Mouse (Mus musculus): ENCODE measurements around the gene Mpdu1. TPM values are rescaled to one million over a fixed set of nuclear protein-coding genes. Genes with fewer than 3 reads are reported as not detected.

Mpdu1 gene
- total RNA-seq, 2 experiments from 2014 or later, result 11.8 to 12.1 TPM

DNA sequence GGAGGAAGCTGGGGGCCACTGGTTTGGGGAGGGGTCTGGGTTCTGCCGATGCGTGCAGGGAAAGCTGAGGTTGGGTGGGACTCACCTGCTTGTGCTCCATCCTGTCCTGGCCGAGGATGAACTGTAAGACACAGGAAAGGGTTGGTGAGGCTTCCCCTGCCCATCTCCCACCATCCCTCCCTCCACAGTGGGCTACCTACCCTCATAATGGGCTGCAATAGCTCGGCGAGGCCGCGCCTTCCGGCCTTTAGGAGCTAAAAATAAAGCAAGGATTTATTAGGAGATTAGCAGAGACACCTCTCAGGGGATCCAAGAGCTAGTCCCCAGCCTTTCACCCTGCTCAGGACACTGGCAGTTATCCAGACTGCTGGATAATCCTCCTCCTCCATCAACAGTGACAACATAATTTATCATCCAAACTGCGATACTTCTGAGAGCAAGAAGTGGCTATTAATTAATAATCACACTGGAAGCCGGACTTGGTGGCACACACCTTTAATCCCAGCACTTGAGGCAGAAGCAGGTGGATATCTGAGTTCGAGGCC is 31.1 kb upstream of the Mpdu1 start:
- intact Hi-C loops (cut with DNase I; ENCODE audit: low total_unique reads), result loop anchor here (5.0 kb wide), 1 partner anchor 59 kb away; no protein-coding TSS in a partner anchor
- no peak for DNase-seq

DNA sequence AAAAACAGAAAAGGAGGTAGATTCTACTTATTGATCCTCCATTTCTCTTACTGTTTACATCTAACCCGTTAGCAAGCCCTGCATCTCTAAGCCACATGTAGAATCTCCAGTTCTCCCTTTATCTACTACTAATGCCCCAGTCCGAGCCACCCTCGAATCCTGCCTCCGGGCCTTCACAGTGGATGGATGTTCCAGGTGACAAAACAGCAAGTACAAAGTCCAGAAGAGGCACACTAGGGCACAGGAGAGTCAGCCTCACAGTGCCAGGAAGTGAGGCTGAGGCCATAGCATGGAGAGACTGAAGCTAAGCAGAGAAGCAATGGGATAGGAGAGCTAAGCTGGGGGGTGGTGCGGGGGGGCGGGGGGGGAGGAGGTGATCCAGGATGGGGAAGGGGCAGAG is 30.4 kb upstream of the Mpdu1 start:
- intact Hi-C loops (cut with DNase I; ENCODE audit: low total_unique reads), result loop anchor here (5.0 kb wide), 1 partner anchor 59 kb away; no protein-coding TSS in a partner anchor
- DNase-seq, result no peak

DNA sequence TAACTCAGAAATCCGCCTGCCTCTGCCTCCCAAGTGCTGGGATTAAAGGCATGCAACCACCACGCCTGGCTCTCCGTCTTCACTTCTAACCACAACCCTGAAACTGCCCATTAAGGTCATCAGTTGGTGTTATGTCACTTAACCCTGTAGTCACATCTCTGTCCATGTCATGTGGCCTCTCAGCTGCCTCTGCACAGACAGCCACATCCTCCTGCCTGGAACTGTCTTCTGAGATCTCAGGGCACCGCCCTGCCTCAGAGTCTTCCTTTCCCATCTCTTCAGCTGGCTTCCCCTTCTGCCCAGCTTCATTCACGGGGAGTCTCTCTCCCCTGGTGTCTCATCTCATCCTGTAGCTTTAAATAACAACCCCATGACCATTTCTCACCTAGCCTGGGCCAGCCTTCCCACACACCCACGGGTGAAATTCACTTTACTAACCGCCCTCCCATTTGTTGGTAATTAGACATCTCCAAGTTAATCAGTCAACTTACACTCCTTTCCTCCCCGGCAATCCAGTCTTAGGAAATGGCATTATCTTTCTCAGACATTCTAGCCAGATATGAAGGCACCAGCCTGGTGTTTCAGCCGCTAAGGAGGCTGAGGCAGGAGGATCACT is 29.9 kb upstream of the Mpdu1 start:
- no peak for DNase-seq
- intact Hi-C loops (cut with DNase I; ENCODE audit: low total_unique reads), result loop anchor here (5.0 kb wide), 1 partner anchor 60 kb away; no protein-coding TSS in a partner anchor

DNA sequence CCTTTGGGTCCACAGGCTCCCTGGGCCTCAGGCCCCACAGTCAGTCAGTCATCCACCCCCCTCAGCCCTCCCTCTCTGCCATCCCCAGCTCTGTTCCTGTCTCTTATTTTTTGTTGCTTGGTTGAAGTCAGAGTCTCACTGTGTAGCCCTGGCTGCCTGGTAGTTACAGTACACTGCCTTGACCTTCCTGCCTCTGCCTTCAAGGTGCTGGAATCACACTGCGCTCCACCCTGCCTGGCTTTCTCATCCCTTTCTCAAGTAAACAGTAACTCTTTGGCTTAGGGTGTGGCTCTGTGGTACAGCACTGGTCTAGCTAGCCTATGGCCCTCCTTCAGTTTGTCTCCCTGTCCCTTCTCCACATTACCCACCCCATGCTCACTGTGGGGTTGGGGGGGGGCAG is 27.4 kb upstream of the Mpdu1 start:
- intact Hi-C loops (cut with DNase I; ENCODE audit: low total_unique reads), result loop anchor here (5.0 kb wide), 1 partner anchor 62 kb away; no protein-coding TSS in a partner anchor
- no peak for DNase-seq

DNA sequence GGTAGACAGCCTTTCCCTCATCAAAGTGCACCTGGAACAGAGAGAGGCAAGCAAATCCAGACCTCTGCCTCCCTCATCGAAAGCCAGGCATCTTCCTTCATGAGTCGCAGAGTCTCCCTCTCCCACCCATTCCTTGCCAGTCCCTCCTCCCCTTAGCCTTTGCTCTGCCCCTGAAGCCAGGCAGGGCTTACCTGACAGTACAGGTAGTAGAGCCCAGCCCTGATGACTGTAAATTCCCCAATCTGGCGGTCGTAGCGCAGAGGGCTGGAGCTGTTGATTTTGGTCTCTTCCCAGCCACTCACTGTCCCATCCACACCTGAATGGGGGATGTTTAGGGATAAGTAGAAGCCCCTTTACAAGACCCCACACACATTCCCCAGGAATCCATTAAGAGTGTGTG is 24.6 kb upstream of the Mpdu1 start:
- intact Hi-C loops (cut with DNase I; ENCODE audit: low total_unique reads), result no loop called here

DNA sequence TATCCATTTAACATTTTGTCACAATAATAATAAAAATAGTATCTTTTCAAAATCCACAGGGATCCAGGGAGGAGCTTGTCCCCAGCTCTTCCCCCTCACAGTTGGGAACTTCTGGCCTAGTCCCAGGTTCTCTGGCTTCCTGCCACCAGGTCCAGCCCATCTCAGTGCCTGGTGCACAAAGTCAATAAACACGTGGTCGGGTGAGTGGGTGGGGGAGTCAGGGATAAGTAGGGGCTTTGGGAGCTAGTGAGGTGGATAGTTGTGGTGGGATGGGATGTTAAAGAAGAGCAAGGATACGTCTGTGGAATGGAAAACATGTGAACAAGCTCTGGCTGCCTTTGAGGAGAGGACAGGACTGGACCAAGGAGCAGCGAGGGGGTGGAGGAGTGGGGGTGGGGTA is 23.9 kb upstream of the Mpdu1 start:
- intact Hi-C loops (cut with DNase I; ENCODE audit: low total_unique reads), result no loop called here
- DNase-seq, result peak; percentile 91

More for the DNA sequence above, 24.6 kb upstream of the Mpdu1 start:
- DNase-seq, result no peak

DNA sequence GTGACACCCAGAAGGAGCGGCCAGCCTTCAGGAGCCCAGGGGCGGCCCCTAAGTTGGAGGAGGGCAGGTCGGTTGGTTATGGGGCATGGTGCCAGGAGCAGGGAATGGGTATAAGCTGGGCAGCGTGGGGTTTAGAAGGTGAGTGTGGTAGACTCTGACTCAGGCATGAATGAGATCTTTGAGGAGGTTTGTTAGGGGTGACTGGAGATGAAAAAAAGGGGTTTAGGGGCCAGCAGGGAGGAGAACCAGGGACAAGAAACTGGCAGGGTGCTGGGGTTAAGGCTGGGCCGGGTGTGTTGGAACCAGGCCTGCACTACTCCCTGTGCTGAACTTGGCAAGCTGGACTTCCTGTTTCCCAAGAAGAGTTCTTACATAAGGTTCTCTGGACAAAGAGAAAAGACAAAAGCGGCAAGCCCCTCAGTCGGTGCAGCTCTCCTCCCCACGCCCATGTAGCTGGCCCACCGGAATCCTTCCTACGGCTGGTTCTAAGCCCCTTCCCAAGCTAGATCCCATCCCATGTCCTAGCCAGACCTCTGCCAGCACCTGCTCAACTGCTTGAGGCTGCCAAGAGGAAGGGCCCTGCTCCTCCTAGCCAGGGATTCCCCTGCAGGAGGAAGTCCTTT is 23.2 kb upstream of the Mpdu1 start, which contains the start of gene Tnfsf13:
Gene Tnfsf13, minus strand, starts transcription at position 259 of the 623 bp plus-strand sequence.
- peak; percentile 81 for DNase-seq
- intact Hi-C loops (cut with DNase I; ENCODE audit: low total_unique reads), result no loop called here

DNA sequence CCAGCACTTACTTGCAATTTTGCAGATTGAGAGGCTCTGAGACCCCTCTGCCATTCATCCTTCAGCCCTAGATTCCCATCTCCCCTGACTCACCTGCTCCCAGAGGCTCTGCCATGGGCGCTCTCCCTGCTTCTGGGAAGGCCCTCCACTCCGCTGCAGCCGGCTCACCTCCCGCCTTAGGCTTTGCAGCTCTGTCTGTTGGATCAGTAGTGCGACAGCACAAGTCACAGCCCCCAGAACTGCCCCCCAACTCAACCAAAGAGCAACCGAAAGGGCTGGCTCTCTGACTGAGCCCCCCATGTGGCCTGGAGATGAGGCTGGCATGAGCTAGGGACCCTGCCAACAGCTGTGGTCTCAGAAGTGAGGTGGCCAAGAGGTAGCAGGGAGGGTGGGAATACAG is 22.5 kb upstream of the Mpdu1 start:
- intact Hi-C loops (cut with DNase I; ENCODE audit: low total_unique reads), result no loop called here
- peak; percentile 25 for DNase-seq

DNA sequence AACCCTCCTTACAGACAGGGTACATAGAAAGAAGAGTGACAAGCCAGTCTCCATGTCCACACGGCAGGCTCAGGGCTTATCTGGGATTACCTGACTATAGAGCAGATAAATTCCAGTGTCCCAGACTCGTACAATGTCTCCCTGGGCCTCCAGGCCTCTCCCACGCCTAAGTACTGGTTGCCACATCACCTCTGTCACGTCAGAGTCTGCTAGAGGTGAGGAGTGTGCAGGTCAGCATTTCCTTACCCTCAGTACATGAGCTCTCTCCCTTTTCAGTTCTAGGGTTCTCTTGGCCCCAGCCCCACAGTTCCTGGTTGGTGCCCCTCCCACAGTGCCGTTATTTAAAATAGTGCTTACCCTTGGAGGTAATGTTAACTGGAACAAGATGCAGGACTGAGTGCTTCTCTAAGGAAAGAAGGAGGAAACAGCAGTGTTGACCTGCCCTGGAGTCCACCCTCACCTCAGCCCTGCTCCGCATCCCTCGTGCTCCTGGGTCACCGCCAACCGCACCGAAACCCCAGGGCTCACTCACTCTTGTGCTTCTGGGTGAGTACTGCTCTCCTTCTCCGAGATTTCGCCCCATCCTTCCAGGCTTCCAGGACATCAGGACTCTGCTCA is 21.8 kb upstream of the Mpdu1 start:
- no peak for DNase-seq
- intact Hi-C loops (cut with DNase I; ENCODE audit: low total_unique reads), result no loop called here

DNA sequence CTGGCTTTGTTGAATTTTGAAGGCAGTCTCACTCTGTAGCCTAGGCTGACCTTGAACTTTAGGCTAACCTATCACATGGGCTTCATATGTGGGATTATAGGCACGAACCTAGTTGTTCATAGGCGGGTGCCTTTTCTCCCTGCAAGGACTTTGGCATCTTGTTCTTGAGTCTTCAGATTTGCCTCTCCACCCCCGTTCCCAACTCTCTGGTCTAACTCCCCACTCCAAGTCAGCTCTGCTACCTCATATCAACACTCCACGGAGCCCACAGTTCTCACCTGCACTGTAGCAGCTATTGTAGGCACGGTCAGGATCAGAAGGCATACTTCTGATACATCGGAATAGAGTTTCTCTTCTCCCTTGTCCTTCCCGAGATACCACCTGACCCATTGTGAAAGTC is 21.1 kb upstream of the Mpdu1 start:
- no peak for DNase-seq
- intact Hi-C loops (cut with DNase I; ENCODE audit: low total_unique reads), result no loop called here

DNA sequence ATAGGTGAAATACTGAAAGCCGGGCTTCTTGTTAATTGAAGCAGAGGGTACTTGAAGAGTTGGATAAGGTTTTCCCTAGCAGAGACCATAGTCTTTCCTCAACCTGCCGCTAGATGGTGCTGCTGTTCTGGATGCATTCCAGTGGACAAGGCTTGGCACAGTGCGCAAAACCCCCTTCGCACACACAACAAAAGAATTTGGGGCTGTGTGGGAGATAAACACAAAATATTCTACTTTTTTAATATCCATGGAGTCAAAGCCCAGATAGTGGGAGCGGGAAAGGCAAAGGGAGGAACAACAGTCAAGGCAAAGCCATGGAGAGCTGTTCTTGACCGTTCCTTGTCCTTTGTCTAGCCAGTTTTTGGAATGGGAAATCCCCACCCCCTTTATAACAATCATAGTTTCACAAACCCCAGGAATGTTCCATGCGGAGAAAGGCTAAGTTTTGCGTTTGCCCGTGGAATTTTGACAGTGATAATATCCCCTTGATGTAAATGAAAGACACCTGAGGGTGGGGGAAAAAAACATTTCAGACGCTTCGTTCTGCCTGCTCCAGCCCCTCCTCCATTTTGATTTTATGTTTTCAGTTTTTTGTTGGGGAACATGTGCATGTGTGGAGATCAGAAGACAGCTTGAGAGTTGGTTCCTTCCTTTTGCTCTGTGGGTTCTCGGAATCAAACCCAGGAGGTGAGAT is 20.5 kb upstream of the Mpdu1 start:
- intact Hi-C loops (cut with DNase I; ENCODE audit: low total_unique reads), result no loop called here

DNA sequence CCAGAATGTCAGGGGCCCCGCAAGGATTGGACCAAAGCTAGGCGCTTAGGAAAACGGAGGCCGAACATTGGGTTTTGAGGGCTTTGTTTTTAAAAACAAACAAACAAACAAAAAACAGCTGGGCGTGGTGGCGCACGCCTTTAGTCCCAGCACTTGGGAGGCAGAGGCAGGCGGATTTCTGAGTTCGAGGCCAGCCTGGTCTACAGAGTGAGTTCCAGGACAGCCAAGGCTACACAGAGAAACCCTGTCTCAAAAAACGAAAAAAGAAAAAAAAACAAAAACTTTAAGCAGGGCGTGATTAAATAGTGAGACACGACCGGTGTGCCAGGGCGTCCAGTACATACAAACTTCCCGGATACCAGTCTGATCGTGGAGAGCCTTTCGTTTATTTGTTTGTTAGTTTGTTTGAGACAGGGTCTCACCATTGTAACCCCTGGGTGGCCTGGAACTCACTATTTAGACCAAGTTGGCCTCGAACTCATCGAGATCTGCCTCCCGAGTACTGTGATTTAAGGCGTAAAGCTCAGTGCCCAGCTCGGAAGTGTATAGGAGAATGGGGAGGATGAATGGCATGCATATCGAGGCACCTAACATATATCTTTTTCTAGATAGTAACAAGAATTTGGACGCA is 19.9 kb upstream of the Mpdu1 start:
- no peak for DNase-seq
- intact Hi-C loops (cut with DNase I; ENCODE audit: low total_unique reads), result no loop called here

More for the DNA sequence above, 20.5 kb upstream of the Mpdu1 start:
- DNase-seq, result peak; percentile 84

DNA sequence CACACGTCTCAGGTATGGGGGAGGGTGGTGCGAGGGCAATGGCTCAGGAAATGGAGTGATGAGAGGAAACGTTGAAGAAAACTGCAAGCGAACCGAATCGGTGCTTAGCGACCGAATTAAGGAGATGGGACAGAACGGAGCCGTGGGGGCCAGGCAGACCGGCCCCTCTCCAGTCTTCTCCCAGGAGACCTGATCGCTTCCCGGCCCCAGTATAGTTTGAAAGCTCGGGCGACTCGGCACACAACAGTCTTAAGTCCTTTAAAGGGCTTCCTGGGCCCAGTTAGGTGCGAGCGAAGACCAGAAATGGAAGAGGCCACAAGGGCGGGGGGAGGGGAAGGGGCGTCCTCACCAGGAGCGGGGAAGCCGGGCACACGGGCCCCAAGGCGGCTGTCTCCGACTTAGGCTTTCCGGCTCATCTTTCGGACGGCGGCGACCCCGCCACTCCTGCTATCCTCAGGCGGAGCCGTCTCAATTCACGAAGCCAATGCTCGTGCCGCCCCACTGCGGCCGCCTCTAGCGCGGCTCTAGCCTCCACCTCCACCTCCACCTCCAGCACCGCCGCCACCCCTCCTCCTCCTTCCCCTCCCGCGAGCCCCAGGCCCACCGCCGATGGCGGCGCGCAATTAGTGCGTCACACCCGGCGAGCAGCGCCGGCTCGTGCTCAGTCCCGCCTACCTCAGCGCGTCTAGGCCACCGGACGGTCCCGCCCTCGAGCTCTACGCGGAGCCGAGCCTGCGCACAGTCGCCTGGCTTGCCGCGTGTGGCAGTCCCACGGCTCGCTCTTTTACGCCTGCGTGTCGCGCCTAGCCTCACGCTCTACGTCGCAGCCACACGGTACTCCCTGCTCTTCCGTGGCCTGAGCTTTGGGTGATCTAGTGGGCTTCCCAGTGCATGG is 19.1 kb upstream of the Mpdu1 start, which contains the start of gene Senp3:
Gene Senp3, minus strand, starts transcription at position 771 of the 895 bp plus-strand sequence.
- peak; percentile 98 for DNase-seq
- intact Hi-C loops (cut with DNase I; ENCODE audit: low total_unique reads), result no loop called here

DNA sequence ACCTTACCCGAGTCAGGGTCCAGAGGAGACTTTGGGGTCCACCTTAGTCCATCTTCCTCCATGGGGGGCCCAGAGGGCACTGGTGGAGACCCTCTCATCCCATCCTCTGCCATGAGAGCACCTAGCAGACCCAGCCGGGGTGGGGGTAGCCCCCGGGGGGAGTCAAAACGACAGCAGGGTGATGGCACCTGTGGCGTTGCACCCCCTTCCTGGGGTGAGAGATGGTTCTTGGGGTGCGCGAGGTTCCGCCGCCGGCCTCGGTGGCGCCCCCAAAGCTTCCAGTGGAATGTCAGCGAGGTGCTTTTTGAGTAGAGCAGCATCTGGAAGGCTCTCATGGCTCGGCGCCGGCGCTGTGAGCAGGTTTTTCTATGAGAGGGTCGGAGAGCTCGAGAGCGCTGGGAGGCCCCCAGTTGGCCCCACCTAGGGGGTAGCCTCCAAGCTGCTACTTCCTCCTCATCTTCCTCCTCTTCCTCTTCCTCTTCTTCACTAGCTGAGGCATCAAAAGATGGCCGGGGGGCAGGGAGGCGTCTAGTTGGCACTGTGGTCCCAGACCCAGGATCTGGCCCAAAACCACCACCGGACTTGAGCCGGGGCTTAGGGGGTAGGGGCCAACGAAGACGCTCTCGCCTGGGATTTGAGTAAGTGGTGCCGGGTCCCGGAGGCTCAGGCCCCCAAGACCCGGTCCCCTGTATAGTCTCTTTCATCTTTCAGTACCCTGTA is 17.9 kb upstream of the Mpdu1 start:
- no peak for DNase-seq
- intact Hi-C loops (cut with DNase I; ENCODE audit: low total_unique reads), result no loop called here

DNA sequence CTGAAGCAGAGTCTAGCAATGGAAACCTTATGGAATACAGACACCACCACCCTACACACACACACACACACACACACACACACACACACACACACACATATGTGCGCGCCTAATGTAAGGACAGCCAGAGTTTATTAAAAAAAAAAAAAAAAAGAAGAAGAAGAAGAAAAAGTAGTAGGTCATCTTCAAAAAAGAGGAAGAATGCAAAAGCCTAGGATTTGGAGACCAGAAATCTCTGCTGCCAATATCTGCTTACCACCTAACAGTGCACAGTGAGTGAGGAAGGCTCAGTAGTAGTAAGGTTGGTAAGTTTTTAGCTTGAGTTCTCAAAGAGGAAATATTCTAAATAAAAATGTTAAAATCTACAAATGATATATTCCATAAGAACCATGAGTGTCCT is 16.7 kb upstream of the Mpdu1 start:
- no peak for DNase-seq
- intact Hi-C loops (cut with DNase I; ENCODE audit: low total_unique reads), result no loop called here

DNA sequence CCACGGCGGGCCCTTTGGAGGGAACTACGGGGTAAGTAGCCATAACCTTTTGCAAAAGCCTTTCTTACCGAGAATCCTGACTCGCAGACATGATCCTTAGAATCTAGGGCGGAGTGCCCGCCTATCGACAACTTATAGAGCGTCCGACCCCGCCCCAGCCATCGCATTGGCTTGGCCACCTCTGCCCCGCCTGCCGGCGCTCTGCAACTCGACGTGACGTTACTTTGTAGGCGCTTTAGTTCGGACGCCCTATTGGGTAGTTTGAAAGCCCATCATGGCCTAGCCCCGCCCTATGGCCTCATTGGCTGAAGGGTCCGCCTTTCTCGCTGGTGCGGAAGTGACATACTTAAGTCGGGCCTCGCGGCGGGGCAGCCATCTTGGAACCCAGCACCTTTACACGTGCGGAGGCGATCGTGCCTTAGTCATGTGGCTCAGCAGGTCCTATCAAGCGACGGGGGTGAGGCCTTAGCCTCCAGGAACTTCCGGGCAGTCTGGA is 9.8 kb upstream of the Mpdu1 start, which contains the start of gene Eif4a1:
Gene Eif4a1, minus strand, starts transcription at position 213 of the 496 bp plus-strand sequence.
- peak; percentile 99 for DNase-seq

DNA sequence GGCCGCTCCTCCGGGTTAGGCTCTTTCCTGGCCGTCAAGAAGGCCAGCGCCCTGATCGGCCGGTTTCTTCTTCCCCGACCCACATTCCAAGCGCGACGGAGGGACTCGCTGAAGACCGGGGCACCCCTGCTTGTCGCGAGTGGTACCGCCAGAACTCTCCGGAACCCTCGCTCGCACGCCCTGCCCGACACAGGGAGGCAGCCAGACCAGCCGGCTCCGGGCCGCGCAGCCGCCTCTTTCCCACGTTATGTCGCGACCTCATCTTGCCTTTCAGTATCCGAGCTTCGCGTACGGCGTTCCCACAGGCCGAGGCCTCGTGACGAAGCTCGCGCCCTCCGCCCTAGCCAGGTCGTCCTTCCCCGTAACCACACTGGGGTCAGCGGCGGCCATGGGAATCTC is 9.3 kb upstream of the Mpdu1 start:
- DNase-seq, result no peak
- intact Hi-C loops (cut with DNase I; ENCODE audit: low total_unique reads), result no loop called here

More for the DNA sequence above, 9.8 kb upstream of the Mpdu1 start, which contains the start of gene Eif4a1:
- intact Hi-C loops (cut with DNase I; ENCODE audit: low total_unique reads), result no loop called here
